Mouse (Mus musculus) midbrain, embryonic 13.5 days (tissue): ENCODE measurements around the gene Golm1. TPM values are rescaled to one million over a fixed set of nuclear protein-coding genes. Genes with fewer than 3 reads are reported as not detected.
A peak's percentile ranks its signal among the peaks of the same experiment; 100 is the strongest.

ENCODE experiments used
- ATAC-seq: fragments of 200-750 bp; cut with Nextera tagmentation; 2 replicates; pipeline ENCODE4 v1.8.0; 2017; ENCODE audit warnings: mild to moderate bottlenecking, moderate TSS enrichment, moderate library complexity
- H3K27ac ChIP-seq: fragments of 300-500 bp; sonication (generic); 2 replicates; pipeline ENCODE4 v1.5.1; 2015; ENCODE audit warnings: inconsistent platforms, mild to moderate bottlenecking, moderate library complexity
- H3K27me3 ChIP-seq: fragments of 300-500 bp; sonication (generic); 2 replicates; pipeline ENCODE4 v1.6.1; 2015; ENCODE audit warnings: mild to moderate bottlenecking, inconsistent platforms
- H3K36me3 ChIP-seq: fragments of 300-500 bp; sonication (generic); 2 replicates; pipeline ENCODE4 v1.6.1; 2015; ENCODE audit warnings: mild to moderate bottlenecking, inconsistent platforms
- H3K4me1 ChIP-seq: fragments of 300-500 bp; sonication (generic); replicated peaks from 2 replicates; pipeline ENCODE4 v1.6.1; 2015; ENCODE audit warnings: inconsistent platforms
- H3K4me2 ChIP-seq: fragments of 300-500 bp; sonication (generic); replicated peaks from 2 replicates; pipeline ENCODE4 v1.6.1; 2015; ENCODE audit warnings: moderate library complexity, mild to moderate bottlenecking, inconsistent platforms
- H3K4me3 ChIP-seq: fragments of 300-500 bp; sonication (generic); replicated peaks from 2 replicates; pipeline ENCODE4 v1.5.1; 2015; ENCODE audit warnings: mild to moderate bottlenecking, inconsistent platforms
- H3K9ac ChIP-seq: fragments of 300-500 bp; sonication (generic); replicated peaks from 2 replicates; pipeline ENCODE4 v1.6.1; 2015; ENCODE audit warnings: mild to moderate bottlenecking, inconsistent platforms
- H3K9me3 ChIP-seq: fragments of 300-500 bp; sonication (generic); 2 replicates; pipeline ENCODE4 v1.6.1; 2016; ENCODE audit warnings: mild to moderate bottlenecking, inconsistent platforms
- WGBS: fragments of 180-500 bp; shearing (Covaris S2); methylation state at CpG from one replicate; pipeline ENCODE4 v1.1.7; 2015; 5-methylcytosine and 5-hydroxymethylcytosine counted together
- polyA plus RNA-seq: library from polyadenylated mRNA; unstranded; fragments of >200 nt; fragmentation: Nextera tagmentation; extraction: Ambion mirVana; gene quantifications from 2 replicates; pipeline ENCODE4 v1.2.1, GENCODE M21; 2015

Gene Golm1
- polyA plus RNA-seq, 1 experiment from 2014 or later: 76.2 TPM

DNA sequence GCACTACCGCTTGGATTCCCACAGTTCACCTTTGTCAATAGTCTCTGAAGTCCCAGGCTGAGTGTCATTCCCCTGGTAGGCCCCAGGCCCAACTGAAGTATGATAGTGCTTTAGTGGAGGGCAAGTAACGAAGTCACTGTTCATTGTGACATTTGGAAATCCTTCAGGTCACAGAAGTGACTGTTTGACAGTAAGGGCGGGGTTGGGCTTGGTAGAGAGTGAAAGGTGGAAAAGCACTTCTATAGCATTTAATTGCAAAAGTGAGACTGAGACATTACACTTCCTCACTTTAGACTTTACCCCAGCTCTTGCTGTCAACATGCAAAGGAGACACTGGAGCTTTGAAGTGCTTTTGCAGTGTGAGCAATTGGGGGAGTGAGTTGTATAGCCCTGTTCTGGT is 18.4 kb upstream of the Golm1 start, which contains the start of gene 4921517D22Rik:
4921517D22Rik (minus strand) TSS at position 101 of the 400 bp plus-strand sequence.
- Histone ChIP-seq H3K9ac (no peak within 1 kb of the TSS), H3K4me1 (no peaks in the 10 kb centered on the region), H3K27ac (no peak within 1 kb of the TSS), H3K27me3 (no peaks in the 10 kb centered on the region), H3K4me3 (no peak within 1 kb of the TSS), H3K9me3 (no peaks in the 10 kb centered on the region), H3K4me2 (no peak within 1 kb of the TSS), H3K36me3 (no peaks in the 10 kb centered on the region)
- 88% methylated on average over 3 of the region's 3 CpGs for WGBS
- no peak for ATAC-seq

DNA sequence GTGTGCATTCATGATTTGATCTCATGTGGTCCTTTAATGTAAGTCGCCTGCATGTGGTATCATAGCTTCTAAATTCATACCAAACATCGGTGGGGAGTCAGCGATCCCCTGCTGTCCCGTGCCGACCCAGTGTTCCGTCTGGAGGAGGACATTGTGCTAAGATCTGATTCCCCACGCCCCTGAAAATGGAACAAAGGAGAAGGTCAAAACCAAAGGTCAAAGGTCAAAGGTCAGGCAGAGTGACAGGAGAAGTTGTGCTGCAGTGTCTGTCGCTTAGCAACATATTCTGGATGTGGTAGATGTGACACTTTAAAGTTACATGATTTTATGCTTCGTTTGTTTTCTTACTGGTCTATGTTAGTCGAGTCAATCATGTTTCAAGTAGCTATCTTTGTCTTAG is 15.9 kb upstream of the Golm1 start:
- no peak overlapping the region for H3K9ac ChIP-seq
- H3K4me2 ChIP-seq: no peak overlapping the region
- H3K27ac ChIP-seq: no peak overlapping the region
- ATAC-seq: no peak
- H3K4me1 ChIP-seq: no peaks in the 10 kb centered on the region
- H3K4me3 ChIP-seq: no peak overlapping the region
- H3K36me3 ChIP-seq: no peaks in the 10 kb centered on the region
- H3K9me3 ChIP-seq: no peaks in the 10 kb centered on the region
- no peaks in the 10 kb centered on the region for H3K27me3 ChIP-seq
- WGBS: 25% methylated on average over 10 of the region's 10 CpGs

GRCm38 (mm10) chr13:59690576-59690975 is 15.0 kb upstream of the Golm1 start:
- no peaks in the 10 kb centered on the region for H3K4me1 ChIP-seq
- H3K27ac ChIP-seq: no peak overlapping the region
- no peaks in the 10 kb centered on the region for H3K27me3 ChIP-seq
- no peak overlapping the region for H3K4me3 ChIP-seq
- H3K4me2 ChIP-seq: no peak overlapping the region
- H3K9me3 ChIP-seq: no peaks in the 10 kb centered on the region
- WGBS: 86% methylated on average over 7 of the region's 7 CpGs
- ATAC-seq: no peak
- H3K36me3 ChIP-seq: no peaks in the 10 kb centered on the region
- no peak overlapping the region for H3K9ac ChIP-seq

DNA sequence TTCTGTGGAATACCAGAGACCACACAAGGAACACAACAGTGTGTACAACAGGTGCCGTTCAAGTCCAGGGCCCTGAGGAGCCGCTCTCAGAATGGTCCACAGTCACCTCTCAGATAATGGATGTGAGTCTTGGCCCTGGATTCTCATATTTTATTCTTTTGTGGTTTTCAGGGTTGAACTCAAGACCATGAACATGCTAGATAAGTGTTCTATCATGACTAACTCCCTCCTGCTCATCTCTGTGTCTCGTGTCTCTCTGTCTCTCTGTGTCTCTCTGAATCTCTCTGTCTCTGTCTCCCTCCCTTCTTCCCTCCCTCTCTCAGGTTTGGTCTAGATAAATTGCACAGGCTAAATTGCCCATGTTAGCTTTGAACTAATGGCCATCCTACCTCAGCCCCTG is 14.2 kb upstream of the Golm1 start:
- H3K4me3 ChIP-seq: no peak overlapping the region
- H3K4me2 ChIP-seq: no peak overlapping the region
- no peak for ATAC-seq
- no peaks in the 10 kb centered on the region for H3K36me3 ChIP-seq
- no peaks in the 10 kb centered on the region for H3K4me1 ChIP-seq
- H3K9me3 ChIP-seq: no peaks in the 10 kb centered on the region
- no peak overlapping the region for H3K9ac ChIP-seq
- H3K27ac ChIP-seq: no peak overlapping the region
- no peaks in the 10 kb centered on the region for H3K27me3 ChIP-seq
- WGBS: 95% methylated on average over 3 of the region's 3 CpGs

GRCm38 (mm10) chr13:59689313-59689712 is 13.7 kb upstream of the Golm1 start:
- Histone ChIP-seq H3K4me2 (no peak overlapping the region), H3K9ac (no peak overlapping the region), H3K4me1 (no peaks in the 10 kb centered on the region), H3K9me3 (no peaks in the 10 kb centered on the region), H3K36me3 (no peaks in the 10 kb centered on the region), H3K4me3 (no peak overlapping the region), H3K27ac (no peak overlapping the region), H3K27me3 (no peaks in the 10 kb centered on the region)
- ATAC-seq: no peak
- 89% methylated on average over 9 of the region's 9 CpGs for WGBS

DNA sequence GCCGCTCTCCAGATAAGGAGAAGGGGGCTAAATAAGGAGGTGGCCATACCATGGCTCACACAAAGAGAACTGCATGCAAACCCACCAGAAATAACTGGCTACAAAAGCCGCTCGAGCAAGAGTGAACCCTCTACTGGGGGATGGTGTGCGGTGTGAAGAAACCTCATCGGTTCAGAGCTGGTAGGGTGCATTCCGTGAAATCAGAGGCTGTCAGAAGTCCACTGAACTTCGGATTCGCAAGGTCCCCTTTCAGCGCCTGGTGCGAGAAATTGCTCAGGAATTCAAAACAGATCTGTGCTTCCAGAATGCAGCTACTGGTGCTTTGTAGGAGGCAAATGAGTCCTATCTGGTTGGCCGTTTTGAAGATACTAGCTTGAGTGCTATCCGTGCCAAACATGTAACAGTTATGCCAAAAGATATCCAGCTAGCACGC is 12.7 kb upstream of the Golm1 start:
- H3K27me3 ChIP-seq: no peaks in the 10 kb centered on the region
- H3K9ac ChIP-seq: no peak overlapping the region
- no peak overlapping the region for H3K4me3 ChIP-seq
- no peaks in the 10 kb centered on the region for H3K36me3 ChIP-seq
- H3K9me3 ChIP-seq: no peaks in the 10 kb centered on the region
- no peak for ATAC-seq
- H3K4me2 ChIP-seq: no peak overlapping the region
- H3K27ac ChIP-seq: no peak overlapping the region
- 71% methylated on average over 13 of the region's 13 CpGs for WGBS
- no peaks in the 10 kb centered on the region for H3K4me1 ChIP-seq

- no peaks in the 10 kb centered on the region for H3K36me3 ChIP-seq
- no peak for ATAC-seq
- H3K9ac ChIP-seq: no peak overlapping the region
- no peak overlapping the region for H3K27ac ChIP-seq
- H3K9me3 ChIP-seq: no peaks in the 10 kb centered on the region
- no peak overlapping the region for H3K4me2 ChIP-seq
- H3K4me1 ChIP-seq: no peaks in the 10 kb centered on the region
- no peak overlapping the region for H3K4me3 ChIP-seq
- 80% methylated on average over 3 of the region's 3 CpGs for WGBS
- no peaks in the 10 kb centered on the region for H3K27me3 ChIP-seq
Measured at GRCm38 (mm10) chr13:59685236-59685635, 9.6 kb upstream of the Golm1 start.

DNA sequence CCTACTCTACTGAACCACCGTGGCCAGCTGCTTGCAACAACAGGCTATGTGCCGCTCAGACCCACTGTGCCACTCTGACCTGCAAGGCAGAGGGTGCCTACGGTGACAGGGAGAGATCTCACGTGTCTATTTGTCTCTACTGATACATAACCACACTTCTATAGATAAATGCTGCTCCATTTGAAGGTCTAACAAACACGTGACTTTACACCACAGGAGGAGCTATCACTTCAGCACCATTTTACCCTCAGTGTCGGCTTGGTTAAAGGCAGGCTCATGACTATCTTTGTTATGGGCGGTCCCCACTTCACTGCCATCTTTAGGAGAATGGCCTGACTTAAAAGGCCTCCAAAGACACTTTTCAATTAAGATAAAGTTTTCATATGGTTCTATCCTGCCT is 7.0 kb upstream of the Golm1 start:
- H3K4me2 ChIP-seq: no peak overlapping the region
- no peak overlapping the region for H3K27ac ChIP-seq
- H3K9me3 ChIP-seq: no peaks in the 10 kb centered on the region
- no peaks in the 10 kb centered on the region for H3K4me1 ChIP-seq
- no peak overlapping the region for H3K4me3 ChIP-seq
- H3K27me3 ChIP-seq: no peaks in the 10 kb centered on the region
- no peak for ATAC-seq
- no peak overlapping the region for H3K9ac ChIP-seq
- no peaks in the 10 kb centered on the region for H3K36me3 ChIP-seq
- 46% methylated on average over 7 of the region's 7 CpGs for WGBS

- 75% methylated on average over 4 of the region's 4 CpGs for WGBS
- Histone ChIP-seq H3K9me3 (no peaks in the 10 kb centered on the region), H3K4me2 (no peak overlapping the region), H3K4me1 (no peaks in the 10 kb centered on the region), H3K27me3 (no peaks in the 10 kb centered on the region), H3K27ac (no peak overlapping the region), H3K4me3 (no peak overlapping the region), H3K9ac (no peak overlapping the region), H3K36me3 (no peaks in the 10 kb centered on the region)
- ATAC-seq: no peak
Measured at GRCm38 (mm10) chr13:59679908-59680307, 4.3 kb upstream of the Golm1 start.

- Histone ChIP-seq H3K27ac (no peak overlapping the region), H3K27me3 (no peaks in the 10 kb centered on the region), H3K4me3 (no peak overlapping the region), H3K9ac (no peak overlapping the region), H3K4me2 (no peak overlapping the region), H3K4me1 (peaks cover 4% of the 10 kb centered on the region), H3K9me3 (no peaks in the 10 kb centered on the region), H3K36me3 (no peaks in the 10 kb centered on the region)
- whole genome bisulfite sequencing: 62% methylated on average over 4 of the region's 4 CpGs
- no peak for ATAC-seq
Measured at GRCm38 (mm10) chr13:59679306-59679705, 3.7 kb upstream of the Golm1 start.

GRCm38 (mm10) chr13:59676316-59677229 is 962 bp upstream of the Golm1 start:
- Histone ChIP-seq H3K27me3 (no peaks in the 10 kb centered on the region), H3K27ac (no peak overlapping the region), H3K4me3 (no peak overlapping the region), H3K9ac (no peak overlapping the region), H3K9me3 (no peaks in the 10 kb centered on the region), H3K4me1 (peaks cover 24% of the 10 kb centered on the region), H3K36me3 (no peaks in the 10 kb centered on the region), H3K4me2 (peak overlapping the region; percentile 75; the same call in 1 of the 2 replicates)
- 85% methylated on average over 12 of the region's 12 CpGs for WGBS
- no peak for ATAC-seq

GRCm38 (mm10) chr13:59674761-59675150 is 855 bp downstream of the Golm1 start:
- Histone ChIP-seq H3K27me3 (no peaks in the 10 kb centered on the region), H3K36me3 (no peaks in the 10 kb centered on the region), H3K9me3 (no peaks in the 10 kb centered on the region), H3K9ac (peak overlapping the region; percentile 85), H3K4me1 (peaks cover 33% of the 10 kb centered on the region), H3K27ac (peak overlapping the region; percentile 90), H3K4me2 (peak overlapping the region; percentile 75), H3K4me3 (peak overlapping the region; percentile 70)
- under 1% methylated on average over 13 of the region's 13 CpGs for WGBS
- no peak for ATAC-seq
